Mouse (Mus musculus): ENCODE data around the gene Gm44805. TPM values are rescaled to one million over a fixed set of nuclear protein-coding genes. Genes with fewer than 3 reads are reported as not detected.

The Gm44805 gene
- polyA plus RNA-seq, 1 experiment: not detected

DNA sequence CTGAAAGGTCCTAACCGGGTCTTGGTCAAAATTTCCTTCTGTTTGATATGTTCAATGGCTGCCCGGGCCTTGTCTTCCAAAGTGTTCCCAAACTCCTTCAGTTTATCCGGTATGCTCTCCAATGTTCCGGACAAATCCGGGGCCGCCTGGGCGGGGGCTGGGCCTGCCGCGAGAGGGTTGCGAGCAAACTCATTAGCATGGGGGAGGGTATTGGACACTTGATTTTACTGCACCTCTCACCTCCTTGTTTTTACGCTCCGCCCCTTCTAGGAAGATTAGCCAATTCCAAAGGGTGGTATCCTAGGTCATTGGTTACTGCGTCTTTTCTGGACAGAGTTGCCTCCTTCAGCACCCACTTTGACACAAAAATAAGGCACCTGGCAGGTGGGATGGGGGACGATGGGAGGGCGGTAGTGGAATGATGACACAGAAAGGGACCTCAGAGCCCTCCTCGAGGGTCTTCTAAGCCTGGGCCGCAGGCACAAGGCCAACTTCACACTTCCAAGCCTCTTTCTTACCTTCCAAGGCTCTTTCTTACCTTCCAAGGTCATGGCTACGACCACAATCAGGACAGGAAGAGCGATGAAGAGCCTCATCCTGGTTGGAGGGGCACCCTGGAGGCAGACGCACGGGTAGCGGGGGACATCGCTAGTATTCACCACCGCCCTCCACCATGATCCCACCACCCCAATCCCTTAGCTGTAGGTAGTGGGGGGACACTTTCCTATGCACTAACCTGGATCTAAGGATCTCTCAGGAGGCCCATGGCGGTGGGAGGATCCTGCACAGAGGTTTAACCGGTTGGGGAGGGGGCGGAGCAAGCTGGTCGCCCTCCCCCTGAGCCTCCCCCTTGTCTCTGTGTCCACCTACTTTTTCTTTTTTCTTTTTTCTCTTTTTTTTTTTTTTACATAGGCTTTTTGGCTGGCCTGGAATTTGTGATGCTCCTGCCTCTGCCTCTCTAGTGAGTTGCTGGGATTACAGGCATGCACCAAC, 10.9 kb upstream of the Gm44805 start, which contains the start of gene Apoc1:
Apoc1 (minus strand) TSS at position 788 of the 993 bp plus-strand sequence.
- TF ChIP-seq GATA1 (IDR thresholded peaks at IDR 0.05; ENCODE audit: low read length): no peak

- TF ChIP-seq GATA1 (IDR thresholded peaks at IDR 0.05; ENCODE audit: low read length): no peak
Observed at GRCm38 (mm10) chr7:19691434-19691833, 10.2 kb upstream of the Gm44805 start.

GRCm38 (mm10) chr7:19690845-19691244, 9.6 kb upstream of the Gm44805 start:
- TF ChIP-seq GATA1 (IDR thresholded peaks at IDR 0.05; ENCODE audit: low read length): no peak

DNA sequence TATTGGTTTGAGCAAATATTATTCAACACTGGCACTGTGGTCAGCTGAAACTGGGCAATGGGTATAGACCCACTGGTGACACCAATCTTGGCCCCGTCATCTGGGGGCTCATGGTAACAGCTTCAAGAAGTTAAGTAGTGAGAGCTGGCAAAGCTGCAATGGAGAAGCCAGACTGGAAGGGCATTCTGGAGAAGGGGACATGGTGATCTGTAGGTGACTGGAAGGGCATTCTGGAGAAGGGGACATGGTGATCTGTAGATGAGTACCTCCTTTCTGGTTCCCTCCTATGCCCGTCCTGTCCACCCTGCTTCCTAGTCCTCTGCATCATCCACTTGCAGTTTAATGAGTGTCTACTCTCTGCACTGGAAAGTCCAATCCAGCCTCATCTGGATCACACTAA, 7.4 kb upstream of the Gm44805 start:
- TF ChIP-seq GATA1 (IDR thresholded peaks at IDR 0.05; ENCODE audit: low read length): no peak

DNA sequence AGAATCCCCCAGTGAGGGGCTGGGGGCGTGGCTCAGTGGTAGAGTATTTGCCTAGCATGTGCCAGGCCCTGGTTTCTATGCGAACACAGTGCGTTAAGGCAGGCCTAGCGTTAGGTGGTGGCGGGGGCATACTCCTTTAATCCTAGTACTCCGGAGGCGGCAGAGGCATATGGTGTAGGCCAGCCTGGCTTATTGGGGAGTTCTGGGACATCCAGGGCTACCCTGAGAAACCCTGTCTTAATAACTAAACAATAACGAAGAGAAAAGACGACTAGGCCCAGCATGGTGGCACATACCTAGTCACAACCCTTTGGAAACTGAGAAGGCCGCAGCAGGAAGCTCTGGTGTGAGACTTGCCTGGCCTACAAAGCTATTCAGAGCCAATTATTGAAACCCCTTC, 6.9 kb upstream of the Gm44805 start:
- no peak for TF ChIP-seq GATA1 (IDR thresholded peaks at IDR 0.05; ENCODE audit: low read length)

DNA sequence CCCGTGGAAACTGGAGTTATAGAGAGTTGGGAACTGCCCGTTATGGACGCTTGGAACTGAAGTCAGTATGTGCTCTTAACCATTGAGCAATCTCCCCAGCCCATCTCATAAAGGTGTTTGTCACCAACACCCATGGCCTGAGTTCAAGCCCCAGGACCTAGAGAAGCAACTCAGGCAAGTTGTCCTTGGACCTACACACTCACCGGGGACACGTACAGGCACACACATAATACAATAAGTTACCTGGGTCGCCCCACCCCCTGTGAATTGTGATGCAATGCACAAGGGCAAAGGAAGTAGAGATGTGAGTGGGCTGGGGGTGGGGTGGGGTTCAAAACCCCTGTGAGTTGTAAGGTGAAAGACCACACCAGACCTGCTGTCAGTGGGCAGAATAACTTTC, 5.3 kb upstream of the Gm44805 start:
- TF ChIP-seq GATA1 (IDR thresholded peaks at IDR 0.05; ENCODE audit: low read length): no peak

DNA sequence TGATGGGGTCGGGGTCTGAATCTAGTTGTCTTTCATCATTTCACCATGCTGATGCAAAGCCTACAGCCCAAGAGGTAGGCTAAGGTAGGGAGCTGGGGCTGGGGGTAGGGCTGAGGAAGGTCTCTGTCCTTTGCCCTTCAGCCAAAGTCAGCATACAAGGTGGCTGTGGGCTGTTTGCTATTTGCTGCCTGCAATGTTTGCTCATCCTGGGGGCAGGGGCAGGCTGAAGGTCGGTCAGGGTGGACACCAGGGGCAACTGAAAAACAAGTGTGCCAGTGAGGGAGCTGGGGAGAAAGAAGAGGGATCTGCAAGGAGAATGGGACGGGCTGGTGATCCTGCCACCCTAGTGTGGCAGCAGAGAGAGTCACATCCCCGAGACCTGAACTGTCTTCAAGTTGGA, 4.2 kb upstream of the Gm44805 start:
- no peak for TF ChIP-seq GATA1 (IDR thresholded peaks at IDR 0.05; ENCODE audit: low read length)

DNA sequence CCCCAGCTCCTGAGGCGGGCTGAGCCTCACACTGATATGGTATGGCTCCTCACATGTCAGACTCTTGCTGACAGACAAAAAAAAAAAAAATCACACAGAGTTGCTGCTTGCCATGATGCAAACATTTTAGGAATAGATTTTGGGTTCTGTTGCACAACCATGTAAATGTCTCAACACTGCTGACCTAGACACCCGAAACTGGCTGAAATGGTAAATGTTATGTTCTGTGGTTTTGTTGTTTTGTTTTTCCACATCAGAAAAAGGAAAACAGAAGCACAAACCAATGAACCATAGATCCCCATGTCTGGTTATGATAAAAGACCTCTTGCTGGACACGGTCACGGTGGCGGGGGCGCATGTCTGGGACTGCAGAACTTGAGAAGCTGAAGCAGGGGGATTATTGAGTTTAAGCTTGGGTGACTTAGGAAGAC, 2.6 kb upstream of the Gm44805 start:
- TF ChIP-seq GATA1 (IDR thresholded peaks at IDR 0.05; ENCODE audit: low read length): no peak

DNA sequence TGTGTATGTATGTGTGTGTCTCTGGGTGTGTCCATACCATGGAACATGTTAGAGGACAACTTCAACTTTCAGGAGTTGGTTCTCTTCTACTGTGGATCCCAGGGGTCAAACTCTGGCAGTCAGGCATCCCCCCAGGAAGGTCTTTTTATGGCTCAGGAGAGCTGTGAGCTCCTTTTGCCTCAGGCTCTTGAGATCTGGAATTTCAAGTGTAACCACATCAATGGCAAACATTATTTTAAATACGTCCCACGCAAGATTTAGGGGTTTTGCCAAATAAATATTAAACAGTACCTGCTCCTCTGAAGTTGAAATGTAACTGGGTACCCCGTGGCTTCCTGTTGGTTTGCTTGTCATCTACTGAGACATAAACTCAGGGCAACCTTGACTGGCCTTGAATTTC, 1.8 kb upstream of the Gm44805 start:
- no peak for TF ChIP-seq GATA1 (IDR thresholded peaks at IDR 0.05; ENCODE audit: low read length)

DNA sequence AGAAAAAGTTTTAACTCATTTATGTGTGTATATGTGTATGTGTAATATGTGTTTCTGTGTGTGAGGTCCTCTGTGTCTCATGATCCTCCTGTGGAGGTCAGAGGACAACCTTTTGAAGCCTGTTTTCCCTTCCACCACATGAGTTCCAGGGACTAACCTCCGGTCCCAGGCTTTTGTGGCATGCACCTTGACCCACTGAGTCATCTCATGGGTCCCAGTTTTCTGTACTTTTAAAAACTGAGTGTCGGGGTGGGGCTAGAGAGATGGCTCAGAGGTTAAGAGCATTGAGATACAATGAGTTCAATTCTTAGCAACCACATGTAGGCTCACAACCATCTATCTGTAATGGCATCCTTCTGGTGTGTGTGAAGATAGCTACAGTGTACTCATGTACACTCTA, 521 bp downstream of the Gm44805 start:
- TF ChIP-seq GATA1 (IDR thresholded peaks at IDR 0.05; ENCODE audit: low read length): no peak

- no peak for TF ChIP-seq GATA1 (IDR thresholded peaks at IDR 0.05; ENCODE audit: low read length)
Observed at GRCm38 (mm10) chr7:19678901-19679300, 2.3 kb downstream of the Gm44805 start.

- no peak for TF ChIP-seq GATA1 (IDR thresholded peaks at IDR 0.05; ENCODE audit: low read length)
Observed at GRCm38 (mm10) chr7:19677872-19678271, 3.4 kb downstream of the Gm44805 start, which contains the start of gene Apoc2. TSS of gene Apoc2 (minus strand) at chr7:19677941.

GRCm38 (mm10) chr7:19676662-19677061, 4.6 kb downstream of the Gm44805 start:
- no peak for TF ChIP-seq GATA1 (IDR thresholded peaks at IDR 0.05; ENCODE audit: low read length)

DNA sequence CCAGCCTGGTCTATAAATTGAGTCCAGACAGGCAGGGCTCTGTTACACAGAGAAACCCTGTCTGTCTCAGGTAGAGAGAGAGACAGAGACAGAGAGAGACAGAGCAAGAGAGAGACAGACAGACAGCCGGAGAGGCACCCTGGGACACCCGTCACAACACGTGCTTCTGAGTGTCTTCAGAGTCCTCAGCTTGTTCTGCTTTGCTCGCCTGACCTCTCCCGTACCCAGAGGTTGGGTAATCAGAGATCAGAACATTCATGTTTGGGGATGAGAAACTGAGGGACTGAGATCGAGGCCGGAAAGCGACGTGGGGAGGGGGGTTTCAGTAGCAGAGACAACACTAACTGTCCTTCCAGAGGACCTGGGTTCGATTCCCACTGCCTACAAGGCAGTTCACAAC, 5.4 kb downstream of the Gm44805 start:
- TF ChIP-seq GATA1 (IDR thresholded peaks at IDR 0.05; ENCODE audit: low read length): no peak

DNA sequence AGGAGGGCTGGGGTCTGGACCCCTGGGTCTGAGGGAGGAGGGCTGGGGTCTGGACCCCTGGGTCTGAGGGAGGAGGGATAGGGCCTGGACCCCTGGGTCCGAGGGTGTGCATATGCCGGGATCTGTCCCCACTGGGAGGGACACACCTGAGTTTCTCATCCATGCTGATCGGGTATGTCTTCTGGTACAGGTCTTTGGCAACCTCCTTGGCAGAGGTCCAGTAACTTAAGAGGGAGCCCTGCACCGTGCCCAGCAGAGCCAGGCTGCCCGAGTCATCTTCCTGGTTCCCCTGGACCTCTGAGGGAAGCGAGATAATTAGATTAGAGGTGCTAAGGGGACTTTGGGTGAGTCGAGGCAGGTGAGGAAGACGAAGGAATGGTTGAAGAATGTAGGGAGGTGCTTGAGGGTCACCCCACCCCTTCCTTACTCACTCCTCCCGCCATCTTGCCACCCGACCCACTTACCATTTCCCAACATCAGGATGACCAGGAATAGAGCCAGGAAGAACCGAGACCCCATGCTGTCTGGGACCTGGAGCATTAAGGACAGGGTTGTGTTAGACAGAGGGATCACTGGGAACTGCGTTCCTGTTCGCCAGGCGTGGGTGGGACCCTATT, 8.0 kb downstream of the Gm44805 start:
- TF ChIP-seq GATA1 (IDR thresholded peaks at IDR 0.05; ENCODE audit: low read length): no peak

- no peak for TF ChIP-seq GATA1 (IDR thresholded peaks at IDR 0.05; ENCODE audit: low read length)
Observed at GRCm38 (mm10) chr7:19671511-19671910, 9.7 kb downstream of the Gm44805 start.
